Mouse (Mus musculus): ENCODE results near the gene Dhx8.

DNA sequence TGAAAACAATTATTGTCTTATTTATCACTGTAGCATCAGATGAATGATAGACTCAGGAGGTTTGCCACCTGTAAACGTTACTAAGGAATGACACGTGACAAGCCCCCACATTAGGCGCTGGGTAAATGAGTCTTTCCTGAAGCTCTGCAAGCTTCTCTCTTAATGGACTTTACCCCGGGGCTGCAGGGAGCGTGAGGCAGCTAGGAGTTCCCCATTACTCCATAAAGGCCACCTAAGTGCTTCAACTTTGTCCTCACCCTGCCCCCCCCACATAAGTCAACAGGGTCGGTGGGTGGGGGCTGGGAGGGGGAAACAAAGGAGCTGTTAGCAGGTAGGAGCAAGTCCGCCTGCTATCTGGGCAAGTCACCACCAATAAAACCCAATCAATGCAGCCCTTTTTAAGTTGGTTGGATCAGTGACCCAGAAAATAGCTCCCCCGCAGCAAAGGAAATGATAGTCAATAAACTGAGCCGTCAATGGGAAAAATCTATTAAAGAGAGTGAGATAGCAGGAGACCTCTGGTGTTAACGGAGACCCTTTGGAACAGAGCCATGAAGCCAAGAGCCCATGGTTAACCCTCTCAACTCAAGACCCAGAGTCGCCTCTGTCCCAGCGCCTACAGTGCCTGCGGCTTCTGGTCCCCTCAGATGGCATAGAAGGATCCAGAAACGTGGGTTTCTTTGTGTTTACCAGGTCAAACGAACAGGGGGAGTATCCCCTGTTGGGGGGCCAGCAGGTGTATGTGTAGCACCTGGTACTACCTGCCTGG is 76.5 kb downstream of the Dhx8 start:
- no peak for TF ChIP-seq CTCF (IDR thresholded peaks at IDR 0.05; ENCODE audit: extremely low read depth, insufficient read length, insufficient replicate concordance, low read depth, low read length)
- no peak for TF ChIP-seq POLR2A (IDR thresholded peaks at IDR 0.05; ENCODE audit: low read depth, low read length)
